Mouse (Mus musculus): ENCODE measurements around the gene Gpalpp1.

Gpalpp1 gene

DNA sequence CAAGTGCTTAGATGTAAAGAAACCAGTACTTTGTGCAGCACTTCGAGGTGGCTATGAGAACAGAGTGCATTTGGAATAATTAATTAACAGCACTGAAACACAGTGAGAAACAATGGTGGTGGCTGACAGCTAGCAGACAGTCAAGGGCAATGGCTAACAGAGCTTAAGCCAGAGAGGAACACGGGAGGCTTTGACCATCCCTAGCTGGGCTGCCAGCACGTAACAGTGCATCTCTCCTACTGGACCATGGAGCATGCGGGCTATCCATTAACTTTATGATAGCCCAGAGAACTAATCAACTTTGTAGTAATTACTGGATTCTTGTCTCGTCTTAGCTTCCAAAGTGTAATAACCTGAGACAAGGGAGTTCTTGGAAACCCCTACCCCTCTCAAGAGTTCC lies 12.7 kb downstream of the Gpalpp1 start:
- no peak for DNase-seq

DNA sequence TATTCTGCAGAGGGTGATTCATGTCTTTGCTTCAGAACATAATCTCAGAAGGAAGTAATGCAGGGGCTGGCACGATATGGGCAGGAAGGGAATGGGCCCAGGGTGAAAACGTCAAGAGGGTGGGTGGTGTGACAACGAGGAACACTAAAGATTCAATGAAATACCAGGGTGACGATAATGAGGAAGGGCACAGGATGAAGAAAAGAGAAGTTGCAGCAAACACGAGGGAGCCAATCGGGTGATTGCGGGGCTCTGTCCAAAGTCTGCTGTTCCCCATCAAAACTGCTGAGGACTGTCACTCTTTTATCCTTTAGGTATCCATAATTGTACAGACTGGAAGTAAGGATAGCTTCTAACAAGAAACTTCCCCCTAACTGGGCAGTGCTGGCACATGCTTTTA lies 13.3 kb downstream of the Gpalpp1 start:
- DNase-seq, result no peak

DNA sequence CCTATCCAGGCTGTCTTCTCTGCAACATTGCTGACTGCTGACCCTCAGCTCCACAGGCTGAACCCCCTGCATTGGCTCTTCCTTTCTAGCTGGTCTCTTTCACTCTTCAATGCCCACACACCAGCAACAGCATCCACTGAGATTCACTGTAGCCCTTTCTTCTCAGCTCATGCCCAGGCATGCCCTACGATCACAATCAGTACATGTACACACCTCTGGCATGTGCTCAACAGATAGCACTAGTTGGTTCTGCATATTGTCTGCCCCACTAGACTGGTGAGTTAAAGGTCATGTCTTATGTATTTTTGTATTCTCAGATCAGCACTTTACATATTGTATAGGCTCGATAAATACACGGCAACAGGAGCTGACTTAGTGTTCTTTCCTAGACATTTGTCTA lies 26.4 kb downstream of the Gpalpp1 start:
- DNase-seq, result no peak

DNA sequence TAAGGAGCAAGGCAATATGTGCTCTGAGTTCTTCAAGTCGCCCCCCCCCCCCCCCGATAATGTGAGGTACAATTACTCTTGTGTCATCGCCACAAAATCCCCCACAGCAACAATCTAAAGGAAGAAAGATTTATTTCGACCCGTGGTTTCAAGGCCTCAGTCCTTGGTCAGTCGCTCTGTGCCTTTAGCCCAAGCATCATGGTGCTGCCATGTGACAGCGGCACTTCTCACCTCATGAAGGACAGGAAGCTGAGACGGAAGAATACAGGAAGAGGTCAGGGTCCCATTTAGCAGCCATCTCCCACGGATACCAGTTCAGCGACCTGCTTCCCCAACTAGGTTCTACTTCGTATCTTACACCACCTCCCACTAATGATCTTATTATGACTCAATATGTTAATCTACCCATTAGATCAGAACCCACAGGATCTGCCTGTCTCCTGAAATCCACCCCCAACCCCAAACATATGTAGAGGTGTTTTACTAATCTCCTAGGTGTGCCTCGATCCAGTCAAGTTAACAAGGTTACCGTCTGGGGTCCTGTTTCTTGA lies 28.4 kb downstream of the Gpalpp1 start:
- no peak for DNase-seq

DNA sequence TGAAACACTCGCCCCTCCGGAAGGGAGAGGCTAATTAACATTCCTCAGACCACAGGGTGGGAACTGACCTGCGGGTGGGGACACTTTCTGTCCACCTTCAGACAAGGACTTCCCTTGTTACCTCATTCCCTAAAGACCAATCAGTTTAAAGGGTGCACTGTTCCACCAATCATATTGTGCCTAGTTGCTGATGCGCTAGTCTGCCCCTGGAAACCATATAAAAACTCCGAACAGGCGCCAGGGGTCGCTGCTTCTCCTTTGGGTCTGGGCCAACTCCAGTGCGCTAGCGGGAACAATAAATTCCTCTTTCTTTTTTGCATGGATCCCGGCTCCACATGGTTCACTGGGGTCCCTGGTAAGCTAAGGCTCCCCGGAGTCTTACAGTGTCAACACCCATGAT lies 29.1 kb downstream of the Gpalpp1 start:
- peak; percentile 7 for DNase-seq

DNA sequence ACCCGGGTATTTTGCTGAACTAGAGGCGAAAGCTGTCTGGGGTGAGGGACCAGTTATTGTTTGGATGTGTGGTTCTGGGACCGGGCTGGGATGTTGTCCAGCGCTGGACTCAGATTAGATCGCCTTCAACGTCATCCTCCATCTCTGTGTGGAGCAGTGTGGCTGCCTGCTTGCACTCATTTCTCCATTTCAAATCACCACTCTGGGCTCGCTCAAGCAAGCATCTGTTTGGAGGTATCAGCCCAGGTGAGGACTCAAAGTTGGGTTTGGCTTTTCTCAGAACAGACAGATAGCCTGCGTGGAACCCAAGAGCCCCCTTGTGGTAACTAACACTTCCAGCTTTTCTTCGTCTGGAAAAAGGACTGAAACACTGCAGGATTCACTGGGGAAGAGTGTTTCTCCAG lies 33.5 kb downstream of the Gpalpp1 start:
- peak; percentile 15 for DNase-seq

DNA sequence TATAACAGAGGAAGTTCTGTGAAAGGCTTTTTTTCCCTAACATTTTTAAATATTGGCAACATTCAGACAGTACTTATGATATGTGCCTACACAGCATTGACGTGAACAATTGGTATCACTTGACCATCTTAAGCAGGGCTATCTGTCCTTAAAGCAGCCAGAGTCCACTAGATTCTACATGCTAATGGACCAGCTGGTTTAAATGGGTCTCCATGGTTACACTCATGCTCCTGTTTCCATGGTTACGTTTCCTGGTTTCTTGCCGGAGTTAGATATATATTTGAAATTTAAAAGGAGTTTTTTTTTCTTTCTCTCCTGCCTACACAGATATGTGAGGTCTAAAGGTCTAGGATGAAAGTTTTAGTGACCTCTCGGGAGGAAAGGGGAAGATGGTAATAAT lies 34.0 kb downstream of the Gpalpp1 start:
- DNase-seq, result no peak

DNA sequence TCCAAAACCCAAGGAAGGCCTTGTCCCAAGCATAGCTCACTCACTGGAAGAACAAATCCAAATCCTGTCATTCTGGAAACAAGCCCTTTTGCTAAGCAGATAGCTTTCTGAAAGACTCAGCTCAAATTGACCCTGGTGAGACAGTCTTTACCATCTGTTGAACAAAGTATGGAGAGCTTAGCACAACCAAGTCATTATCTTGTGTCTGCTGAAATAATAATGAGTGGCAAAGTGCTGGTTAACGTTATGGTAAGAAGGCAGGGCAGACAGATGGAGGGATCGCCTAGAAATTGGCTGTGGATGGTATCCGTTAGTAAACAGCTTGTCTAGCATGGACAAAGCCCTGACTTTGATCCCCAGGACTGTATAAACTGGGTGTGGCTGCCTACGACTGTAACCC lies 34.8 kb downstream of the Gpalpp1 start:
- no peak for DNase-seq

DNA sequence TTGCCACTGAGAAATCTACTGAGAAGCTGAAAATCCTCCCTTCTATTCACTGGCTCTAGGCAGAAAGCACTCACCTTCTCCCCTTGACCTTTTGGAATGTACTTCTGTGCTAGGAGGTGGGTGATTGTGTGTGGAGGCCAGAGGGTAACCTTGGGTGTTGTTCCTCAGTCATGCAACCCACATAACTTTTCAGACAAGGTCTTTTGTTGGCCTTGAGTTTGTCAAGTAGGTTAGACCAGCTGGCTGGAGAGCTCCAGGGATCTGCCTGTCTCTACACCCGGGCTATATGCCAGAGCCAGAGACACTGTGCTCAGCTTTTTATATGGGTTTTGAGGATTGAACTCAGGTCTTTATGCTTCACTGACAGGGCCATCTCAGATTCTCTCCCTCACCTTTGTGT lies 36.4 kb downstream of the Gpalpp1 start:
- DNase-seq, result no peak

DNA sequence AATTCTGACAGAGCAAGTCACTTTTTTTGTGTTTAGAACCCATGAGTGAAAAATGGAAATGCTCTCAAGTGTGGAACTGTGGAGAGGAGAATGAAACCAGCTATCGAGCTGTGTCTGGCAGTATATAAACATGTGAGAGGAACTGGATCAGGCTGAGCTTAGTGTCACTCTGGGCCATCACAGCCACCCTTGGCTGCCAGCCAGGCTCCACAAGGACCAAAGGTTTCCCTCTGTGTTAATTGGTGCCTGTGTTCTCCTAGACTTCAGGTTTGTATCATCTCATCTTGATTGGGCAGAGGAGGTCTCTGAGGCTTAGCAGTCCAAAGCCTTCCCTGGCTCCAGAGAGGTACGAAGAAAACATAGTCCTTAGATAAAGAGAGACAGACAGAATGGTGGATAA lies 37.9 kb downstream of the Gpalpp1 start:
- no peak for DNase-seq

DNA sequence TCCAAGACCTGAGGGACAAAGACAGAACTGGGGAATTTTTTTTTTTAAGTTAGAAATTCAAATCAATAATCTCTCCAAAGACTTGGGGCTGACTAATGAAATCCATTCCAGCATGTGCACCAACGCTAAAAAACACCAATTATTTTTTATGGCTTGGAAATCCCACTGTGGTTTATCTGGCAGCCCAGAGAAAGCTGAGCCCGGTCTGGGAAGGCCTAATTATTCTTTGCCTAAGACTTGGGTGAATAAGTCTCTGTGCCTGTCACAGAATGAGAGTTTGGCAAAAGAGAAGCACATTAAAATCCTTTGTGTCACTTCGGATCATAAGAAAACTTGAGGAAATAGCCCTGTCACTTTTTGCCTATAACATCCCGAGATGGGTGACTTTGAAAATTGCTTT lies 41.3 kb downstream of the Gpalpp1 start:
- DNase-seq, result no peak

DNA sequence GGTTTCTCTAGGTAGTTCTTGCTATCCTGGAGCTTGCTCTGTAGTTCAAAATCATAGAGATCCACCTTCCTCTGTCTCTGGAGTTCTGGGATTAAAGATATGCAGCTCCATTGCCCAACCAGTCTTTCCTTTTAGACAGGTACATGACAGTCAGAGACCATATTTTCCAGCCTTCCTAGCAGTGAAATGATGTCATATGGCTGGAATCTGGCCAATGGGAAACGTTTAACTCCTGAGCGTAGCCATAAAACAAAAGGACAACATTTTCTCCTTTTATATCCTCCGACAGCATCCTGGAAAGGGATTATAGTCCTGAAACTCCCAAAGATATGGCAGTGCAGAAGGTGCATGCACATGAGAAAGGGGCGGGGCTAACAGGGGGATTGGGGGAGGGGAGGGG lies 42.3 kb downstream of the Gpalpp1 start:
- DNase-seq, result no peak

DNA sequence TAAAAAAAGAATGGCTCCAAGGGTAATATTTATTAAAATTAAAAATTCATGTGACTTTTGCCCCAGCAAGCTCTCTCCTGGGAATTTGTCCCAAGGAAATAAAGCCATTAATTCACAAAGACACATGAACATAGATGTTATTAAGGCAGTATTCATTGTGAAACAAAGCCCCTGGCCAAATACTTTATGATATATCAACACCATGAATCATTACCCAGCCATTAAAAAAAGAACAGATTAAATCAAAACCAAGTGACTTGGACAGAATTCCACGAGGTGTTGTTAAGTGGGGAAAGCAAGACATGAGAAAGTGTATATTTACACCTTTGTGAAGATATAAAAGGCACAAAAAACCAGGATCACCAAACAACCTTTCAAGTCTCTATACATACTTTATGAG lies 43.3 kb downstream of the Gpalpp1 start:
- DNase-seq, result no peak

DNA sequence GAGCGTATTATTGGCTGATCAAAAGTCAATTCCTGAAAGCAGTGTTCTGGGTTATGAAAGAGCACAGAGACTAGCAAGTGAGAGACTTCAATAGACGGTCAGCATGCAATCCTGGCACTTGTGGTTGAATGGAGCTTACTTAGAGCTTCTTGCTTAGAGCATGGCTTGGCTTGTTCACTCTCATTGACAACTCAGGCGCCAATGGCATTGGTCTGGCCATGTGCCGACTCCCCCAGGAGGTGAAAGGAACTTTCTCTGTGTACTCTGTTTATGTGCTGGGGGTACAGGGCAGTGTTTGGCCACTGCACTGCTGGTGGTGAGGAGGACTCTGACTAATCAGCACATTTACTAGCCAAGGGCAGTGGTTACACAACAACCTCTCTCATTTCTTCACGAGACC lies 51.1 kb downstream of the Gpalpp1 start:
- no peak for DNase-seq

DNA sequence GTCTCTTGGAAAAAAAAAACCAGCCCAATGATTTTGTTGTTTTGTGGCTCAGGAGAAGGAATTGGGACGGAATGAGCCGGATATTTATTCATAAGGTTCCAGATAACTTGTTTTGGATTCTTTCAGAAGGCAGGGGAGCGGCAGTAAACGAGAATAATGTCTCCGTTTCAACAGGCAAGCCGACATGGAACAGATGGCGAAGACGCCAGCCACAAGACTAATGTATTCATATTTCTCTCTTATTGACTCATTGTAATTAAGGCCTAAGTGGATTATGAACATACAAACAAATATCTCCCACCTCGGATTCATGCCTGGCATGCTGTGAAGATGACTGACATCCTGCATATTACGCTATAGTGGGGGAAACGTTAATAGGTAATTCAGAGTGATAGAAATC lies 56.8 kb downstream of the Gpalpp1 start:
- DNase-seq, result no peak

DNA sequence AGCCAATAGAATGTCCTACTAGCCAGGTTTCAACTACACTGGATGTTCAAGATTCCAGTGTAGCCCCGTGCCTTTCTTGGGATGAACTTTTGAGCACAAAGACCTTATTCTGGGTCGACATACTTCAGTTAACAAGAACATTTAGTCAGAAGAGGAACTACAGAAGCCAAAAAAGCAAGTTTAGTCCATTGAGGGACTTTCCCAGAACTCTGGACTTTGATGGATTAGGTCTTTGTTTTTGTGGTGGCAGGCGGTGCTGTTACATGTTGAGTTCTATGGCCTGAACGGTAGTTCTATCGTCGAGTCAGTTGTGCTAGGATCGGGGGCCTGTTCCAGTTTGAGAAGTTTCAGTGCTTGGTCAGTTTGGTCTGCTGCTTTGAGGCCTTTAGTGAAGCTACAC lies 58.6 kb downstream of the Gpalpp1 start:
- DNase-seq, result no peak

DNA sequence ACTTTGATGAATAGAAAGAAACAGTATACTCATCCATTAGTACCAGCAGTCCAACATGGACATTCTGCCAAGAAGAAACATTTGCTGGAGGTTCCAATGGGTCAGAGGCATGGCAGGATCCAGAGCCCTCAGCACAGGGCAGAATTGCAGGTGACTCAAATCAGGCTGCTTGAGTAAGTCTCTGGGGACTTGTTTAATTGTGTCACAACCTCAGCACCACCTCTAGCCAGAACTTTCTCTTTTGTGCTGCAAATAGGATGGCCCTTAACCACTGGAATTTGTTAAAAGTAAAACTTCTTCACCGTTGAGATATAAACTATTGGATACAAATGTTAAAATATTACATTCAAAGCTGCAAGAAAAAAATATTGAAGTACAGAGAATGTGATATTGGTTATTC lies 64.8 kb downstream of the Gpalpp1 start:
- DNase-seq, result no peak

DNA sequence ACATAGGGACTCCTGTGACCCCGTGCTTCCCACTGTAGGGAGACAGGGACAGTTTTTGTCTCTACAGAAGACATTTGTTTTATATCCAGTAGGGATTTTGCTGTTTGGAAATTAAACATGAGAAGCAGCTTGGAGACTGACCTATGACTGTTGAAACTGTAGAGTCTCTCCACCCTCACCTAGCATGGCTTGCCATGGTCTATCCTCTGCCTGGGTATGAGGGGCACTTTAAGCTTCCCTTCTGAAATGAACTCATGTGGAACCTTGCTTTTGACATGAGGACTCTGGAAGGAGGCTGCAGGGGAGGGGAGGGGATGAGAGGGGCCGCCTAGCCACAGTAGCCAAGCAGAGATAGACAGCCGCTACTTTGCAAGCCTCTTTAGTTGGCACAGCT lies 66.4 kb downstream of the Gpalpp1 start:
- DNase-seq, result no peak

DNA sequence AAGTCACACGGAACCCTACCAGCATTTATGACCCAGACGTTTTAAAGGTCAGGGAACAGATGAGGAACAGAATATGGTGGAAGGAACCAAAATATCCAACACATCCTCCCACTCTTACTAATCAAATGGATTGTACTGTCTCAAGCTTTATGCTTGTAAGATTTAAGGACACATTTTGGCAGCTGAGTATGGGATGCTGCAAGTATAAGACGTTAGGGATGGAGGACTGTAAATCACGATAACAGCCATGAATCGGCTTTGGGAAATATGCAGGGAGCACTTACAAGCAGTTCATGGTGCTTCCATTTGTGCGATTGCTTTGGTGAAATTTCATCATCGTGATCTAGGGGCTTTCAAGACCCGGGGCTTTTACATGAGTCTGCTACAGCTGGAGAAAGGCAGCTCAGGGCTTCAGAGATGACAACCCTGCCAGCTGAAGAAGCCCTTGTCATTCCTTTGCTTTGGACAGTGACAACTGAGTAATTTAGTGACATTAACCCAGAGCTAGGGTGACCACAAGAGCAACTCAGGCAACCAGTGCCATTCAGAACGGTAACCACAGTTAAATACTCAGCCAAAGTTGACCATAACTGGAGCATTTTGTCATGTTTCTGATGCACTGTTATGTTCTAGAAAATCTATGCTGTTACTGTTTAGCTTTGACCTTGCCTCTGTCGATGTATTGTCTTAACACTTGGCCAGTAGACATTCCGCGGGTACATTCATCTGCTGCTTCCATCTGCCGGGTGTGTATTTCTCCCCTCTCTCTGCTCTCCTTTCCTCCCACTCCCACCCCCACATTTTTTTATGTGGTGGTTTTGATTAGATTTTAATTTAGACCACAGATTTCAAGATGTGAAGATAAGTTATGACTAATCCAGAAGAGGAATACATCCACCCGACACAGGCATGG lies 67.1 kb downstream of the Gpalpp1 start:
- no peak for DNase-seq

Data from liver (tissue).